Mouse (Mus musculus) adrenal gland, adult 18-20 months (tissue): ENCODE results near the gene Uqcr11. TPM values are rescaled to one million over a fixed set of nuclear protein-coding genes. Genes with fewer than 3 reads are reported as not detected.

Source experiments
- microRNA-seq, 2 experiments: library from miRNA; unstranded; fragments of <30 nt; microRNA quantifications; one replicate each; pipeline ENCODE4 v1.2.0; 2021; ENCODE audit warnings: borderline number of aligned reads in 2 of 2
- total RNA-seq, 2 experiments: library from RNA; stranded (reverse); gene quantifications; 1 replicate in 1 of 2; 2 replicates in 1 of 2; pipeline ENCODE4 v1.2.3; 2021

Uqcr11 gene
- total RNA-seq, 2 experiments from 2014 or later, result 797 to 1,071 TPM

Small RNA genes lying within 50 kb of the gene (microRNA-seq; reads per million reads assigned to microRNA genes)
- 0 reads per million in 2 experiments for gene Gm22721

Other genes with a start within 250 kb of the Uqcr11 start
- gene Cirbp, start 240.8 kb downstream of the Uqcr11 start, total RNA-seq, result 10 to 100 TPM; 34.7 to 46.3 TPM
- gene 1600002K03Rik, start 233.9 kb downstream of the Uqcr11 start, total RNA-seq, result 10 to 100 TPM; 14.7 to 16.6 TPM
- gene Efna2, start 227.3 kb downstream of the Uqcr11 start, total RNA-seq, result 1 to 10 TPM; 1.3 to 2.1 TPM
- gene Mum1, start 180.4 kb downstream of the Uqcr11 start, total RNA-seq, result 10 to 100 TPM; 17.4 to 18.4 TPM
- gene Ndufs7, start 157.7 kb downstream of the Uqcr11 start, total RNA-seq, result 100 to 1,000 TPM; 294 to 370 TPM
- gene Gamt, start 145.8 kb downstream of the Uqcr11 start, total RNA-seq, result 100 to 1,000 TPM; 146 to 236 TPM
- 100 to 1,000 TPM in 1 of 2 experiments, 10 to 100 TPM in 1; 90.2 to 100 TPM for gene Dazap1, start 145.3 kb downstream of the Uqcr11 start, total RNA-seq
- 1,000 to 10,000 TPM; 1,162 to 1,195 TPM for gene Rps15, start 114.4 kb downstream of the Uqcr11 start, total RNA-seq
- gene Apc2, start 110.9 kb downstream of the Uqcr11 start, total RNA-seq, result 1 to 10 TPM; 1.8 to 2.0 TPM
- gene 2310011J03Rik, start 86.3 kb downstream of the Uqcr11 start, total RNA-seq, result 10 to 100 TPM; 25.0 to 28.9 TPM
- 1 to 10 TPM; 1.6 to 3.1 TPM for gene Pcsk4, start 77.3 kb downstream of the Uqcr11 start, total RNA-seq
- 10 to 100 TPM; 10.2 to 20.8 TPM for gene Reep6, start 76.9 kb downstream of the Uqcr11 start, total RNA-seq
- gene Adamtsl5, start 58.4 kb downstream of the Uqcr11 start, total RNA-seq, result 10 to 100 TPM in 1 of 2 experiments, 1 to 10 TPM in 1; 5.1 to 11.5 TPM
- gene Plk5, start 50.4 kb downstream of the Uqcr11 start, total RNA-seq, result under 1 TPM; 0.19 to 0.27 TPM
- 10 to 100 TPM; 16.6 to 18.0 TPM for gene Mex3d, start 19.2 kb downstream of the Uqcr11 start, total RNA-seq
- 100 to 1,000 TPM; 137 to 157 TPM for gene Mbd3, start 7.3 kb downstream of the Uqcr11 start, total RNA-seq
- gene Tcf3, start 26.8 kb upstream of the Uqcr11 start, total RNA-seq, result 10 to 100 TPM; 32.9 to 44.2 TPM
- not detected for gene Onecut3, start 88.0 kb upstream of the Uqcr11 start, total RNA-seq
- gene Atp8b3, start 132.3 kb upstream of the Uqcr11 start, total RNA-seq, result 1 to 10 TPM in 1 of 2 experiments, under 1 TPM in 1; 0.80 to 1.1 TPM
- 10 to 100 TPM; 32.9 to 48.4 TPM for gene Rexo1, start 154.7 kb upstream of the Uqcr11 start, total RNA-seq
- gene Klf16, start 170.5 kb upstream of the Uqcr11 start, total RNA-seq, result 10 to 100 TPM; 11.3 to 12.3 TPM
- gene Abhd17a, start 183.5 kb upstream of the Uqcr11 start, total RNA-seq, result 100 to 1,000 TPM in 1 of 2 experiments, 10 to 100 TPM in 1; 94.5 to 102 TPM
- gene Scamp4, start 196.0 kb upstream of the Uqcr11 start, total RNA-seq, result 10 to 100 TPM; 49.7 to 54.4 TPM
- gene Adat3, start 196.1 kb upstream of the Uqcr11 start, total RNA-seq, result 1 to 10 TPM; 1.8 to 2.1 TPM
- 1 to 10 TPM; 2.6 to 3.0 TPM for gene Gm49322, start 199.2 kb upstream of the Uqcr11 start, total RNA-seq
- gene Csnk1g2, start 216.0 kb upstream of the Uqcr11 start, total RNA-seq, result 100 to 1,000 TPM; 134 to 140 TPM